Mouse (Mus musculus) 3134 (cell line): Measurements from ENCODE around the gene Olfr802.

Experiments
- DNase-seq: peaks from one replicate; pipeline ENCODE4 v3.0.0-alpha.2; 2011; ENCODE audit warnings: low spot score; ENCODE audit not compliant: insufficient read length; ENCODE audit errors: extremely low read depth

The Olfr802 gene

DNA sequence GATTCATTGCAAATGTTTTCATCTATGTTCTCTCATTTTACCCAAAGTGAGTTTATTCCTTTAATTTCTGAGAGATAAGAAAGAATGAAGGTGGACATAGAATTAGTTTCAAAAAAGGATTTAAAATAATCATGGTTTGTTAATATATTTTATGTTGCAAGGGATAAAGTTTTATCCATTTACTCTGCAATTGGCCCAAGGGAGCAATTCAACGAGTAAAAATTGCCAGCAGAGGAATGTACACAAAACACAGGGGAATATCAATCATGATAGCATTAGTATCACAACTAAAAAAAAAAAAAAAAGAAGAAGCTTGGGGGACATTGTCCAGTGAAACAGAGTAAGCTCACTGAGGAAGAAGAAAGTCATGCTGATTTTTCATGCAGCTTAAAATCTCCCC is at the start of gene Olfr802:
Gene Olfr802, minus strand, starts transcription at position 101 of the 400 bp plus-strand sequence.
- DNase-seq, result no peak

DNA sequence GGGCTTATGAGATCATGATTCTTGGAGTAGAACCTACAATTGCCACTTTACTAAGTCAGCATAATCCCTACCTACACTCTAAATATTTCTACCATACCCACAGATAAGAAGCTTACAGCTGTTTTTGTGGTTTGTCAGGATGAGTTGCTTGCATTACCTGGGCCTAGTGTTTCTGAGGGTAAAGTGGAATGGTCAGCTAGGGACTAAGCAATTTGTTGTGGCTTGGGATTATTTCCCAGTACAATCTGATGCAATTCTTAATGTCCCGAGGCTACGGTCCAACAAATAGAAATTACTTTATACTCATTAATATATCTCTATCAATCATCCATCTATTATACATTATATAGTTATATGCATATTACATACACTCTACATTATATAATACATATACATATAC is 41.3 kb upstream of the Olfr802 start, which contains the start of gene Olfr805:
Gene Olfr805, minus strand, starts transcription at position 101 of the 400 bp plus-strand sequence.
- DNase-seq, result no peak

DNA sequence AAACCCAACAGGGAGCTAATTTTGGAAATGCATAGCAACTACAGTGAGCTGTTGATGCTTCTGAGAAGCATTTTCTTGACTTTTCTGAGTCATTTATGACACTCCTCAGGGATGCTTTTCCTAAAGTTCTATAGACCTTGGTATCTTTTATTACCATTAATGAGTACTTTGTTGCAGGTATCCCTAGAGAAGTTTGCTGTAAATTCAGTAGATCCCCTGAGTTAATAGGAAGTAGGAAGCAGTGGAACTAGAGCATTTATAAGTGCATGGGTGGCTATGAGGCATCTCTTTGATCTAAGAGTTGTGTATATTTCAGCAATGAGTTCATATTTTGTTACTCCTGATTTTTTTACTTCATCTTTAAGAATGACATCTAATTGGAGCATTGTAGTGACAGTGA is 14.9 kb upstream of the Olfr802 start, which contains the start of gene Olfr804:
Gene Olfr804, plus strand, starts transcription at position 301 of the 400 bp plus-strand sequence.
- no peak for DNase-seq

DNA sequence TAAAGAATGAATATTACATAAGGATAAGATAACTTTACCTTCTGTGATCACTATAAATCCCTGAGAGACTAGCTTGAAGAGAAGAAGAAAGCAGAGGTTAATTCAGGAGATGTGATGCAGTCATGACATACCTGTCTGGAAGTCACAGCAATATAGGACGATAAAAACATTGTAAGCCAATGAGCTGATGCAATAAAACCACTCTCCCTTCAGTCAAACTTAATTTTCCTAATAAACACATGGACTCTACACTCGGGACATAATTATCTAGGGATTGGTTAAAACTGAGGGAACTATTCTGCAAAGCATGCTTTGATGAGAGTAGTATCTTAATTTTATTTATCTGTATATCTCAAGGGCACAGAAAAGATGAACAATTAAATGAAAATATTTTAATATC is 6.2 kb upstream of the Olfr802 start, which contains the start of gene Olfr803:
Gene Olfr803, minus strand, starts transcription at position 101 of the 400 bp plus-strand sequence.
- no peak for DNase-seq

DNA sequence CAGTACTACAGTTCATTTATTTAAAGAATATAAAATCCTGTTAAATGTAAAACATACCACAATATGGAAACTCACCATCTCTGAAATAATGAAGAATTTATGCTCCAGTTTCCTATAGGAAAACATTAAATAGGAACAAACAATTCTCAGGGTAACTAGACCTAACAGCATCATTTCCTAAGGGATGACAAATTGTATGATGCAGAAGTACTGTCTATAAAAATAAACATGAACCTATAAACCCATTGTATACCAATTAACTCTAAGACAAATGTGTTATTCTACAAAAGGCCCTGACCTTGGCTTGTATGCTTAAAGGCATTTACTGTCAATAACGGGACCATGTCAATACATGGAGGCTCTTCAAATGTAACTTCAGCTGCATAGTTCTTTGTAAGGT is 14.2 kb downstream of the Olfr802 start, which contains the start of gene Olfr801:
Gene Olfr801, minus strand, starts transcription at position 101 of the 400 bp plus-strand sequence.
- DNase-seq, result no peak

DNA sequence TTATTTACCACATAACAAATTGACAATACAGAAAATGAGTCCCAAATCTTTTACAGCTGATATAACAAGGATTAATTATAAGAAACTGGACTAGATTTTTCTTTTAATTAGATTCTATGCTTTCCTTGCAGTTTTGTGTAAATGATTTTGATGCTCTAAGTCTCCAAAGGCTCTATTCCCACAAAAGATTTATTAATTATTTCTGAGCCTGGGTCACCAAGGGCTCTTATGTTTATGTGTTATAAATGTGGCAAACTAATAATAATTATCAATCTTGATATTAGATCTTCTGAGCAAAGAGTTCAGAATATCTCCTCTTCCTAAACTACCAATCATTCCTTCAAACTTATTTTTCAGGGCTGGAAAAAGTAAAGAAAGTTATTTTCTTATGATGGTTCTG is 30.6 kb downstream of the Olfr802 start, which contains the start of gene Olfr800:
Gene Olfr800, plus strand, starts transcription at position 301 of the 400 bp plus-strand sequence.
- DNase-seq, result no peak

DNA sequence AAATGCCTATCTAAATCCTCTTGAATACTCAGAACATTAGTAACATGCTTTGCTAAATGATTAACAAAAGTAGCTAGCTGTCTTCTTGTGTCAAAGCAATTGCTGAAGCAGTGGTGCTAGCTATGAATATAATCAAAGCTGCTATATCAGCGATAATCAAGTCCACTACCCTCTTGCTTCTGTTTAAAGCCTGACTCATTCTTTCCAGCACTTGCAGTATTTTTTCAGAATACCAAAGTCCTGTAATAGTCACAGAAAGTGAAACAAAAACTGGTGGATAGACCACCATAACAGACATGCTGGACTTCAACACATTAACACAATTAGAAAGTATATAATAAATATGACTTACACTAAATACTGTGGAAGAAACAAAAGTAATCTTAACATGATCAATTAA is 36.2 kb downstream of the Olfr802 start:
- no peak for DNase-seq

DNA sequence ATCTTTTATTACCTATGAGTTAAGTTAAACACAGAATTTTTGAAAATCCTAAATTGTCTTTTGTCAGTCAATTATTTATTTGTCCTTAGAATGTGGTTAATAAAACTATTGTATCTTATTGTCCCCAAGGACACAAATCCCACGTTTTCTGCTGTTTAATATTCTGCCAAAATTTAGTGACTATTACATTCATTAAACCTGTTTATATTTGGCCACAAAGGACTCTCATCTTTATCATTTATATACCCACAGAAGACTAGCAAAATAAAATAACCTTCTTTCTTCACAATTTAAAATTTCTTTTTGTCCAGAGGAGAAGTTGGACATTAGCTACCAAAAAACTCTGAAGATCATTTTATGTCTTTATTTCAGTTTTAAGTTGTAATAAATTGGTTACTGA is 50.8 kb downstream of the Olfr802 start, which contains the start of gene Olfr799:
Gene Olfr799, plus strand, starts transcription at position 301 of the 400 bp plus-strand sequence.
- DNase-seq, result no peak

DNA sequence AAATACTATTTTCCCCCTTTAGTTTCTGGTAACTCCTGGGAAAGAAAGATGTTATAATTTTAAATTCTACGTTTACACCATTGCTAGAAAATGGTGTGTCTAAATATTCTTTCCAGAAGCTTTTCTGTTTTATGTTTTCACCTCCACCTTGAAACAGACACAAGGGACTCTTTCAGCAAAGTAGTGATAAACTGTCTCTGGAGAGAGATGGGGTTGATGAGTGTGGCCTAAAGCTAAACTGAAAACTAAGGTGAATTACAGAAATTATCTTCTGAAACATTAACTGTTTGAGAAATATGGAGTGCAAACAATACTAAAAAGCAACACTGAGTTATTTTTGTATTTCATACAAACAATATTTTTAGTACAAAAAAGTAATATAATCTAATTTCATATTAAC is 60.1 kb downstream of the Olfr802 start, which contains the start of gene Olfr798:
Gene Olfr798, minus strand, starts transcription at position 101 of the 400 bp plus-strand sequence.
- DNase-seq, result no peak
